Comparison of ENCODE assay signal across 33 mouse cellular contexts in genomic region chr12:51569472-51569871, GRCm38 (mm10). TPM values are rescaled to one million over a fixed set of nuclear protein-coding genes. Genes with fewer than 3 reads are reported as not detected.
"Had no signal": no experiment of that assay in that cellular context is flagged by ENCODE, and none has a peak within 500 bp of the region (broad histone marks: within the 10 kb centered on the region; RNA-seq: fewer than 3 reads in every experiment).

No protein-coding gene starts in this region.

- H3K27ac ChIP-seq: heart, embryonic 10.5 days; heart, embryonic 13.5 days; heart, embryonic 15.5 days; hindbrain, embryonic 12.5 days; hindbrain, embryonic 13.5 days; hindbrain, embryonic 14.5 days; hindbrain, embryonic 15.5 days; hindbrain, postnatal 0 days; intestine, embryonic 15.5 days; kidney, embryonic 15.5 days; kidney, postnatal 0 days; layer of hippocampus, adult 2 months; left cerebral cortex, adult 2 months had no signal

- H3K4me1 ChIP-seq: heart, embryonic 15.5 days; hindbrain, embryonic 12.5 days; hindbrain, embryonic 13.5 days; hindbrain, embryonic 15.5 days; intestine, embryonic 15.5 days had no signal

- H3K9ac ChIP-seq: heart, embryonic 12.5 days; heart, embryonic 13.5 days; heart, embryonic 15.5 days; hindbrain, embryonic 12.5 days; hindbrain, embryonic 13.5 days; hindbrain, embryonic 14.5 days; hindbrain, embryonic 15.5 days; intestine, embryonic 15.5 days; kidney, embryonic 15.5 days had no signal

- H3K36me3 ChIP-seq: heart, embryonic 10.5 days; heart, embryonic 12.5 days; heart, embryonic 13.5 days; heart, embryonic 15.5 days; hindbrain, embryonic 12.5 days; hindbrain, embryonic 13.5 days; hindbrain, embryonic 15.5 days; intestine, embryonic 15.5 days; kidney, embryonic 15.5 days had no signal

- H3K9me3 ChIP-seq: heart, embryonic 10.5 days; heart, embryonic 15.5 days; hindbrain, embryonic 15.5 days; kidney, embryonic 15.5 days had no signal

- ATAC-seq: hindbrain, embryonic 16.5 days; hindbrain, postnatal 0 days; inflammation-experienced regulatory T-cells, adult 6 months; intestine, embryonic 15.5 days; intestine, embryonic 16.5 days; intestine, postnatal 0 days had no signal

- DNase-seq: heart, postnatal 10 days; heart, postnatal 14 days; heart, postnatal 36 days; heart, postnatal 4 days; kidney, adult 11 months; kidney, adult 18-20 months; kidney, adult 2 months; kidney, adult 8-10 months; kidney, postnatal 10 days; kidney, postnatal 14 days; kidney, postnatal 25 days; kidney, postnatal 4 days; layer of hippocampus, adult 9-11 months; layer of hippocampus, postnatal 36 days had no signal

- H3K4me3 ChIP-seq: heart, embryonic 10.5 days; heart, embryonic 12.5 days; heart, embryonic 13.5 days; heart, embryonic 15.5 days; hindbrain, embryonic 12.5 days; hindbrain, embryonic 13.5 days; hindbrain, embryonic 15.5 days; intestine, embryonic 15.5 days; kidney, embryonic 15.5 days; layer of hippocampus, adult 2 months; left cerebral cortex, adult 2 months had no signal

- H3K27me3 ChIP-seq: heart, embryonic 12.5 days; heart, embryonic 13.5 days; heart, embryonic 15.5 days; hindbrain, embryonic 12.5 days; hindbrain, embryonic 13.5 days; hindbrain, embryonic 15.5 days; intestine, embryonic 15.5 days; kidney, embryonic 15.5 days had no signal

RNA-seq across cellular contexts. Expression of gene Coch, which starts 23.7 kb away (rescaled TPM):
- total RNA-seq: hematopoietic stem cell, adult 5-6 weeks had no signal
